In the genomic region with DNA sequence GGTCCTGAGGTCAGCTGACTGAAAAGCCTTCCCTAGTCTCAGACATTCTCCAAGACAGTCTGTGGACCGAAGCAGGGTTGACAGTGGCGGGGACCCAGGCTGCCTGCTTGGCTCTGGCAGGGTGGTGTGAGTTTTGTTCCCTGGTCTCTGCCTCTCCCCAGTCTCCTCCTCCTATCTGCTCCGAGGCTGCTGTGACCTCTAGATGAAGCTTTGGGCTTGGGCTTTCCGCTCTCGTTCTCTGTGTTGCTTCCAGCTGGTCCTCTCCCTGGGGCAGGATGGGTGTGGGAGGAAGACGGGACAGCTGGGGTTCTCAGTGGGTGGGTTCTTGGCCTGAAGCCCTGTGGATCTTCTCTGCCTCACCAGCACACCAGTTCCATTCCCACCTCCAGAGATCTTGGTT, we compare ENCODE assay signal across 9 mouse cellular contexts. TPM values are rescaled to one million over a fixed set of nuclear protein-coding genes. Genes with fewer than 3 reads are reported as not detected.
DNase-seq lines count a peak whose midpoint lies in the region; ATAC-seq and TF ChIP-seq lines count a peak whose summit lies in the region.
"Had no signal": no experiment of that assay in that cellular context is flagged by ENCODE, and none has a peak within 500 bp of the region (broad histone marks: within the 10 kb centered on the region; RNA-seq: fewer than 3 reads in every experiment).

No protein-coding gene starts in this region.

- H3K4me3 ChIP-seq in intestine, postnatal 0 days (ENCODE audit: low read depth, low read length) = no peak overlapping the region
- H3K4me3 ChIP-seq in stomach, embryonic 16.5 days (replicated peaks; ENCODE audit: low read length) = no peak overlapping the region
- H3K4me3 ChIP-seq in midbrain, embryonic 15.5 days = no peak overlapping the region

- H3K36me3 ChIP-seq in intestine, postnatal 0 days (ENCODE audit: control insufficient read depth, insufficient read depth) = no peaks in the 10 kb centered on the region
- no peaks in the 10 kb centered on the region for H3K36me3 ChIP-seq in stomach, embryonic 16.5 days (ENCODE audit: control insufficient read depth, insufficient read depth, low read length)
- H3K36me3 ChIP-seq in midbrain, embryonic 15.5 days (replicated peaks) = no peaks in the 10 kb centered on the region

- no peak overlapping the region for H3K4me2 ChIP-seq in intestine, postnatal 0 days (replicated peaks; ENCODE audit: low read depth)
- peak overlapping the region; percentile 0; the same call in 1 of the 2 replicates for H3K4me2 ChIP-seq in stomach, embryonic 16.5 days (ENCODE audit: low read depth, low read length)
- H3K4me2 ChIP-seq in midbrain, embryonic 15.5 days = no peak overlapping the region

- no peak for TF ChIP-seq CTCF in intestine, postnatal 0 days (IDR thresholded peaks at IDR 0.05; ENCODE audit: low read depth)

- H3K27ac ChIP-seq in intestine, postnatal 0 days (ENCODE audit: low read depth, low read length) = peak overlapping the region; percentile 41; the same call in 1 of the 2 replicates
- H3K27ac ChIP-seq in stomach, embryonic 16.5 days (ENCODE audit: low read length) = peak overlapping the region; percentile 82
- no peak overlapping the region for H3K27ac ChIP-seq in midbrain, embryonic 15.5 days

- no peaks in the 10 kb centered on the region for H3K9me3 ChIP-seq in intestine, postnatal 0 days (ENCODE audit: control insufficient read depth)
- H3K9me3 ChIP-seq in stomach, embryonic 16.5 days (replicated peaks; ENCODE audit: control insufficient read depth, low read length) = no peaks in the 10 kb centered on the region
- H3K9me3 ChIP-seq in midbrain, embryonic 15.5 days = no peaks in the 10 kb centered on the region

- intact Hi-C loops in left cerebral cortex, postnatal 25 days (cut with DNase I) = no loop called here

- 52% methylated on average over 6 of the region's 6 CpGs for WGBS in intestine, postnatal 0 days
- 30% methylated on average over 6 of the region's 6 CpGs for WGBS in stomach, embryonic 16.5 days
- 65% methylated on average over 6 of the region's 6 CpGs for WGBS in midbrain, embryonic 15.5 days

- 0 out of 2 replicates have a peak, but pooled peaks cover 3% of the 10 kb centered on the region for H3K4me1 ChIP-seq in intestine, postnatal 0 days (replicated peaks; ENCODE audit: control insufficient read depth, insufficient read depth, low read length)
- peaks cover 34% of the 10 kb centered on the region for H3K4me1 ChIP-seq in stomach, embryonic 16.5 days (ENCODE audit: control insufficient read depth, insufficient read depth, low read length)
- peaks cover 7% of the 10 kb centered on the region; the same call in 1 of the 2 replicates for H3K4me1 ChIP-seq in midbrain, embryonic 15.5 days

- no peak overlapping the region for H3K9ac ChIP-seq in intestine, postnatal 0 days (ENCODE audit: low read depth, low read length)
- H3K9ac ChIP-seq in stomach, embryonic 16.5 days (ENCODE audit: low read length) = peak overlapping the region; percentile 32
- H3K9ac ChIP-seq in midbrain, embryonic 15.5 days = no peak overlapping the region

- H3K27me3 ChIP-seq in intestine, postnatal 0 days (replicated peaks; ENCODE audit: control insufficient read depth, insufficient read depth, low read length) = no peaks in the 10 kb centered on the region
- H3K27me3 ChIP-seq in stomach, embryonic 16.5 days (ENCODE audit: control insufficient read depth, insufficient read depth, low read length) = no peaks in the 10 kb centered on the region
- no peaks in the 10 kb centered on the region for H3K27me3 ChIP-seq in midbrain, embryonic 15.5 days (replicated peaks)

- no peak for ATAC-seq in intestine, postnatal 0 days
- ATAC-seq in stomach, embryonic 16.5 days (ENCODE audit: insufficient read depth, low FRiP score) = peak; percentile 88
- ATAC-seq in midbrain, embryonic 15.5 days (replicated peaks) = no peak

- DNase-seq in kidney, adult 11 months = peak; percentile 42
- DNase-seq in kidney, adult 18-20 months = no peak
- DNase-seq in gastrocnemius, adult 8-10 months (ENCODE audit: low spot score in 2 of 2) = peak; percentile 50 to 69
- peak; percentile 18 to 84 for DNase-seq in left cerebral cortex, postnatal 25 days (ENCODE audit: low spot score in 2 of 2)
- no peak for DNase-seq in thymus, postnatal 0 days (ENCODE audit: low spot score)

RNA-seq across cellular contexts. Expression of gene Parva, which starts 51.8 kb away (rescaled TPM):
- 10 to 100 TPM in 3 of 4 experiments, 1 to 10 TPM in 1; 9.1 to 14.1 (median 11.4) TPM for total RNA-seq in gastrocnemius, adult 8-10 months (2022)
- polyA plus RNA-seq in intestine, postnatal 0 days (2015; fragmentation: Nextera tagmentation; extraction: Ambion mirVana) = 37.4 and 40.1 TPM in 2 replicates
- total RNA-seq in left cerebral cortex, postnatal 25 days (2021) = 10 to 100 TPM; 53.3 to 53.6 TPM
- 132 and 141 TPM in 2 replicates for polyA plus RNA-seq in stomach, embryonic 16.5 days (2015; fragmentation: Nextera tagmentation; extraction: Ambion mirVana)
- polyA plus RNA-seq in midbrain, embryonic 15.5 days (2015; fragmentation: Nextera tagmentation; extraction: Ambion mirVana) = 23.9 and 25.7 TPM in 2 replicates
- polyA plus RNA-seq in thymus, postnatal 0 days (2015; fragmentation: Nextera tagmentation; extraction: Ambion mirVana) = 11.0 and 12.1 TPM in 2 replicates
- total RNA-seq: common myeloid progenitor, adult 5-6 weeks had no signal

Comparison
In these comparisons a context has a peak if more than half of its experiments do, and no peak if none do; other contexts are left out.
1. DNase-seq: peak in kidney, adult 11 months (single experiment), gastrocnemius, adult 8-10 months (2 of 2) and left cerebral cortex, postnatal 25 days (2 of 2); none in kidney, adult 18-20 months (single experiment) and thymus, postnatal 0 days (single experiment).